Mouse (Mus musculus) mesoderm, embryonic 11.5 days (tissue): Measurements from ENCODE around the gene Ten1.

Experiments used
- DNase-seq: peaks from one replicate; pipeline ENCODE4 v3.0.0-alpha.2; 2012; ENCODE audit warnings: low read depth, low spot score

Gene Ten1

DNA sequence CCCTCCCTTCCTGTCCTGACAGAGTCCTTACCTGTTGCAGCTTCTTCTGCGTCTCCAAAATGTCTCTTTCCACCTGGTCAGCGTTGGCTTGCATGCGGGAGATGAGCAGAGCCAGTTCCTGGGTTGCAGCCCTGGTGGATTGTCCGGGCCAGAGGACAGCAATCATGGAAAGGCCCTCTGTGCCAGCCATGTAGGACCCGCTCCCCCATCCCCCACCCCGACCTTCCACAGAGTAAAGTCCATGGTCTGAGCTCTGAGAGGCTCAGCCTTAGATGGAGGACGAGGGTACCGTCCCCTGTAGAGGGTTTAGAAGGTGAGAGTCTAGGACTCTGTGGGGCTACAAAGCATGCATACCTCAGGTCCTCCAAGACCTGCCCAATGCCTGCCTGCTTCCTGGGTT, 36.2 kb downstream of the Ten1 start:
- DNase-seq: no peak

DNA sequence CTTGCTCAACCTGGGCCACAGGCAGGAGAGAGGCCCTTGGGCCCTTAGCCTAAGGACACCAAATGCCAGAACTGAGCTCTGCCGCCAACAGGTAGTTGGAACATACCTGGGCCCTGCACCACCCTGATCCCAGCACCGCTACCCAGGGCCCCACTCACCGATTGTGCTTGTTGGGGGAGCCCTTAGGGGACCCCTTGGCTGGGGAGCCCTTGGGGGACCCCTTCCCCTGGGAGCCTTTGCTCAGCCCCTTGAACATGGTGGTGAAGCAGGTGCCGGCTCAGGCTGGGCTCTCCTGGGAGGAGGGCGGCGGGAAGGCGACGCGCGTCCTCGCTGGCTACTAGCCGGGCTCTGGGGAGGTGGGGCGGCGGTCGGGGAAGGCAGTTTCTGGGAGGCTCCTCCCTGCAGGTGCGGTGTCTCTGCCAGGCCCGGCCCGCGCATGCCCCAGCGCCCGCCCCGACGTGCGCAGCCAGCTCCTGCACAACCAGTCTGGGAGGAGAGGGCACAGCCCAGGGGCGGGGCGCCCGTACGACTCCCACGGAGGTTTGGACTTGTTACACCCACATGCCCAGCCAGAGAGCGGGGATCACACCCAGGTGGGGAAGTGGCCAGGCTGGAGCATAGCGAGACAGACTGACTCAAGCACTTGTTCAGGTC, 39.2 kb downstream of the Ten1 start, which contains the start of gene Evpl:
Gene Evpl, minus strand, starts transcription at position 336 of the 654 bp plus-strand sequence.
- DNase-seq: no peak

DNA sequence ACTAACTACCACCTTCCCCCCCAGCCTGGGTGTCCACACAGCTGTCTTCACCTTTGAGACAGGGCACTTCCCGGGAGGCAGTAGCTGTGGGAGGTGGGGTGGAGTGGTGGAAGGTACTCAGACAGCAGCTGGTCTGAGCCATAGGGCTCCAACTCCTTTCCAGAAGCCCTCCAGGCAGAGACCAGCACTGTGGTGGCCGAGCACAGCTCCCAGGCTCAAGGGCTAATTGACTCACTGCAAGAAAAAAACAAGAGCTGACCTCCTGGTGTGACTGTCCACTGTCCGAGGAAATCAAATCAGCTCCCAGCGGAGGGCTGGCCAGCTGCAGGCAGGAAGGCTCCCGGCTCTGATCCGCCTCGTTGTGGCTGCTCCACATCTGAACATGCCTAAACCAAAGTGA, 41.1 kb downstream of the Ten1 start:
- peak; percentile 40 for DNase-seq

DNA sequence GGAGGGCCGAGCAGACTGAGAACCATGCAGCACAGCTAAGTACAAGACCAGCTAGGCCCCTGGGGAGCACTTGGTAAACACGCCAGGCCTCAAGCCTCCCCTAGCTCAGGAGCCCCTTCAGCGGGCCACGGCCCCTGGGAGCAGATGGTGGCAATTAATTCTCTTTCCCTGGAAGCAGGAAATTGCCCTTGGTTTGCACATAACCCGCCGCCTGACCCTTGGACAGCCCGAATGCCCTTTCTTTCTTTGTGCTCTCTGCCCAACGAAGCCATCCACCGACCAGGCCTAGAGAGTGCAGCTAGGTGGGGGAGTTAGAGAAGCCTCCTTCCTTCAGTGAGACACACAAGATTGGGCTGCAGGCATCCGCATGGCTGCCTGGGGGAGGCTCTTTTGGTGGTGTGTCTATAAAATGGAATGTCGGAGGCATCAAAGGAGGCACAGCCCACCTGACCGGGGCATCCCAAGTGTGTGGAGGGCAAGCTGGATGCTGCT, 43.1 kb downstream of the Ten1 start:
- peak; percentile 46 for DNase-seq

DNA sequence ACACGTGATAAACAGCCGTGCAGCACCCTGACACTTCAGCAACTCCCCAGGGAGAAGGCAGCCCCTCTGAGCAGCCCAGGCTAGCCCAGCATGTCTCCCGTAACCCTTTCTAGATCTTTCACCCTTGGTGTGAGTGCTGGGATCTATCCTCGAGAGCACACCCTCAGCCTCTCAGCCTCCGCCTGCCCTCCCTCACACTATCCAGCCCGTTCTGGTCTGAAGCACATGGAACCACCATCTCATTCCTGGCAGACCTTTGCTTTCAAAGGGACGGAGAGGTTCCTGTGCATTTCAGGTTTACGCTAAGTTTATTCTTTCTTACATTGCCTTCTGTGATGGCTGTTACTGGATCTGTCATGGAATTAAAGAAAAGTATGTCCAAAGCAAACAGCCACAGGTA, 45.9 kb downstream of the Ten1 start:
- DNase-seq: no peak

DNA sequence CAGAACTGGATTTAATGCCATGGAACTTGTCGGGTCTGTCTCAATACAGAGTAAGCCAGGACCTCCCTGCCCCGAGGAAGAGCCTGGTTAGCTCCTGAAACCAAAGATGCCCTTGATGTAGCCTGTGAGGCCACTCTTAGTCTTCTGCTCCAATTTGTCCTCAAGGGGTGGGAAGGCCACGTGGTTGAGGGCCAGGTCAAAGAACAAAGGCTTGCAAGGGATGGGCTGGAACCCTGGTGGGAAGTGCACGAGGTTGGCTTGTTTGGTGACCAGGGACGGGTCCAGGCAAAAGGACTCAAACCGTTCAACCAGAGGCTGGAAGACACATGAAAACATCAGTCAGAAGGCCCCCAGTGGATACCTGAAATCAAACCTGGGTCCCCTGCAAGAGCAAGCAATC, 47.0 kb downstream of the Ten1 start:
- DNase-seq: no peak

DNA sequence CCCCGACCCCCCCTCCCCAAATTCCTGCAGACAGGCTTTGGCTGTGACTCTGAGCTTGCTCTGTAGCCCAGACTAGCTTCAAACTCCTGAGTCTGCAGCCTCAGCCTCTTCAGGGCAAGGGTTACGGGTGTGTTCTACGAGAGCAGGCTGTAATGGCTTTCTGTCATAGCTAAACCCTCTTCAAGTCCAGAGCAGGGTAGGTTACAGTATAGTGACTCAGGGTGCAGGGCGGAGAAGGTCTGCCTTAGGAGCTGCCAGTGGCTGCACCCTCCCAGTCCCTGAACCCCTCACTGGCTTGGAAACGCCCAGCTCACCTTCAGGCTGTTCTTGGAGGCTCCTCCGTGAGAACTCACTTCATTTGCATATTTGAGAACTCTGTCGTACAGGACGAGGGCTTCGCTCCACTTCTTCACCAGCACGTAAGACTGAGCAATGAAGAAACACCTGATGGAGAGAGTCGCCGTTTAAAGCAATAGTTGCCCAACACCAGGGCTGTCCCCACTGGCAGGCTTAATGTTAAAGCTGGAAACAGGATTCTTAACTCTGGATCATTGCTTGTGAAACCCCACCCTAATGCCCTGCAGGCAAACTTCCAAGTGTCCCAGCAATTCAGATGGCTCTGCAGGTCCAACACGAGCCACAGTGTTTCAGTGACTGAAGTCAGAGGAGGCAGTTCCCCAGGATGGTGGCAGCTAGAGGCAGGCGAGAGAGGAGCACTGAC, 49.0 kb downstream of the Ten1 start:
- no peak for DNase-seq

DNA sequence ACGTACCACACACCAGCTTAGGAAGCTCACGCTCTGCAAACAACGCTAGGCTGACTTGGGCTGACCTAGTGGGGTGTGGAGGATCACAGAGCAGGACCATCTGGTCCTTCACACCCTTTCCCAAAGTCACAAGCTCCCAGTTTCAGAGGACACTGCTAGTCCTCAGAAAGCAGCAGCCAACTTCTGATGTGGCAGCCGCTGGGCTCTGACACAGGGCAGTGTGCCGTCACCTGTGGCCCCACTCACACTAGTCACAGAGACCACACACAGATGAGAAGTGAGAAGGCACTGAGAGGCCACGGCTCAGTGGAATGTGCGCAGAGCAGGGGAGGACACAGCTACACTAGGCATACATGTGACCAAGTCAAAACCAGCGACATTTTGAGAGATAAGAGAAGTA, 52.2 kb downstream of the Ten1 start:
- no peak for DNase-seq

DNA sequence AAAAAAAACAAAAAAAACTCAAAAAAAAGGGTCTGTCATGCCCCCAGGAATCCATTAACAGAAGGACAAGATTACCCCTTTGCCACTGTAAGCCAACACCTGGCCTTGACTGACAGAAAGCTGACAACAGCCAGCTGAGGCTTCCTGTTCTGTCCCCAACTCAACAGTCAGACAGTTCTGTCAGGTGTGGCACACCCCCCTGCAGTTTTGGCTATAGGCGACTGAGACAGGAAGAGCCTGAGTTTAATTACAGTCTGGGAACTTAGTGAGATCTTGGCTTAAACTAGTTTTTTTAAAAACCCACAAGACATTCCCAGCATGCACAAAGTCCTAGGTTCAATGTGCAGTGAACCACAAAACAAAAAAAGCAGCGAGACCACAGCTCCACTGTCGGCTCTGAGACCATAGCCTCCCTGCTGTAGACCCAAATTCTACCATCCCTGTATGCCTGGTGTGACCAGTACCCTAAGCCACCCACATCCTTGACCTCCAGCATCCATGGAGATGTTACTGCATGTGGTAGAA, 54.5 kb downstream of the Ten1 start:
- no peak for DNase-seq

DNA sequence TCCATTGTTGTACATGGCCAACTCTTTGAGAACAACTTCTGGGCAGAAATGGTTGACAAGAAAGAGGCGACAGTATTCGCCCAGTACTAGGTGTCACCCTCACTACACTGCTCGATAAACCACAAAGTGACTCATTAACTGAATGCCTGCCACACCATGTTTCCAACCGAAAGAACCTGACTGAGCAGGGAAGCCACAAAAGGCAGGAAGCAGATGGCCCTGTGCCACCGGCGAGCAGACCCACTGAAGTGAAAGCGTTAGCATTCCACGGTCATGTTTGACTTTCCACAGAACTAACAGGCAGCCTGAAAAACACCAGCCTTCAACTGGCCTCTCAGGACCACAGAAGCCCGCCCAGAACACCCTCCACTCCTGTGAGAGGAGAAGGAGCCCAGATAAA, 56.0 kb downstream of the Ten1 start:
- no peak for DNase-seq

DNA sequence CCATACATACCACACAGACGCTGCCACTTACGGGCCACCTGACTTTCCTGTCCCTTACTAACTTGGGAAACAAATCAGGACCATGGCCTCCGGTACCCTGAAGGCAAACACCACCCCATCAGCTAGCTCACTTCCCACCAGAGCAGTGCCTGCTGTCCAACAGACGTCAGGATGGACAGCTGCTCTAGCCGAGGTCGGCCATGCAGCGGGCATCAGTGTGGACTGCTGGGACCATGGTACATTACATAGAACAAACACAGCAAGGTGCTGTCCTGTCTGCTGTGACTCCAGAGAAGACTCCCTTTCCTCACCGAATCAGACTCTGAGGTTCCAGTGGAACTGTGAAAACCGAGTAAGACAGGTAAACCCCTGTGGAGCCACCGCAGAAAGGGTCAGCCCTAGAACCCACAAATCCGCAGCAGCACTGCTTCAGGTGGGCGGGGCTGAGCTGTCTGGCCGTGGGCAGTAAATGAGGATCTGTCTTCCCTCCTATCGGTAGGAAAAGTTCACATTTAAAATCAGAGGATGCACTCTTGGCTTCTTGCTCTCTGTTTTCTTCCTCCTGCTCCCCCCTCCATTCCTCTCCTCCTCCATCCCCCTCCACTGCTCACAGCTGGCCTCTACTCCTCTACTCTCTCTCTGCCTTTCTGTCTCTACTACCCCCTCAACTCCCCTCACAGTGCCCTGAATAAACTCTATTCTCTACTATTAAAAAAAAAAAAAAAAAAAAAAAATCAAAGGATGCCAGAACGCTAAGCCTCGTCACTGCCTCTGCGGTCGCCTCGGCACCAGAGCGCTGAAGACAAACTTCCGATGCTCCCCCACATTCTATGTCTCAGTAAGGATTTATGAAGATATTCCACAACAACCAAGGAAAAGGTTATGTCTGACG, 56.7 kb downstream of the Ten1 start:
- DNase-seq: no peak

DNA sequence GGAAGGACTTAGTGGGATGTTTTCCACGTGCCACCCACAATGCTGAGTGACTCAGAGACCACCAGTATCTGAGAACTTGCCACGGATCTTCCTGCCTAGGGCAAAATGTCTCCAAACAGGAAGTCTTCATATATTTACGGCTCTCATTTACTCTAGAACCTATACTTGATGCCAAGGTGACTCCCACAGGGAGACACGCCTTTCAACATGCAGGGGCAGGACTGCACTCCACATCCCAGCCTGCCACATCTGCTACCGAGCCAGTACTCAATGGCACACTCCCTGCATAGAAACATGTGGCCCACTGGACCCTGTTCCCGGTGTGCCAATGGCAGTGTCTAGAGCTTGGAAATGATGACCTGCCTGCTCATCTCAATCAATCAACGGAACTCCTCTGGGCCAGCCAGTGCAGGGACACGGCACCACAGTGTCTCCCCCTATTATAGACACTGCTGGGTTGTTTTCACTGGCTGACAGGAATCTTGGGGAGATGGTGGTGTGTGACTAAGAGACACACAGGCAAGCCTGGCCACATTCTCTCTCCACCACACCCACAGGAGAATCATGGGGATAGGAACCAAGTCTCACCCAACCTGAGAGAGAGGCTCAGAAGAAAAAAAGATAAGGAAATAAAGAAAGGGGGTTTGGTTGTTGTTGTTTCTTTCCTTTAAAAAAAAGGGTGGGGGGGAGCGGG, 57.5 kb downstream of the Ten1 start:
- no peak for DNase-seq

DNA sequence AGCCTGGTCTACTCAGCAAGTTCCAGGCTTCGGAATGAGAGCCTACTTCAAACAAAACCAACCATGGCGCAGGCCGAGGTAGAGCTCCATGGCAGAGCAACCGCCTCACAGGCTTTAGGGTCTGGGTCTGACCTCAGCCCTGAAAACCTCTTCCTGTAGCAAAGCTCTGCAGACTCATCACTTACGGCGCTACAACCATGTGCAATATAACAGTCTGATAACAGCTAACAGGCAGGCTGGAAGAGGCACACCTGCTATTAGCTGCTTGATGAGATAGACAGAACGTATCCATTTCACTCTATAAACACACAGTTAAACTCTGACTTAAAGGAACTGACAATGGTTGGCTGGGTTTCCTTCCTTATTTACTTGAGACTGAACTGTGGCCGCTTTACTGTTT, 60.8 kb downstream of the Ten1 start:
- no peak for DNase-seq

DNA sequence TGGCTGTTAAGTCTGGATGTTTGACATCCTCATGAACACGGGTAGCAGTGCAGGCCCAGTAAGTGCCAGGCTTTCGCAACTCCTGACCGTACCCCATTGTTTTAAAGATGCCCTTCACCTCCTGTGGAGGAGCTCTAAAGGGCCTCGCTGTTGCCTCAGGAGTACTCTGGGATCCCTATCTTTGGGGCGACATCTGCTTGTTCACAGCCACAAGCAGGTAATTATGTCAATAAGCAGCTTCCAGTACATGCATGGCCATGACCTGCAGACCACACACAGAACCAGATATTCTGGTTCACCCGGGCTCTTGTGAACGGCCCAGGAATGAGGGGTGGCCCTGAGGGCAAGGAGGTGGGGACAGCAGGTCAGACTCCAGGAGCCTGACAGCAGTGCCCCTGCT, 61.6 kb downstream of the Ten1 start:
- DNase-seq: no peak
